Mouse (Mus musculus): ENCODE measurements around the gene Kctd21.

DNA sequence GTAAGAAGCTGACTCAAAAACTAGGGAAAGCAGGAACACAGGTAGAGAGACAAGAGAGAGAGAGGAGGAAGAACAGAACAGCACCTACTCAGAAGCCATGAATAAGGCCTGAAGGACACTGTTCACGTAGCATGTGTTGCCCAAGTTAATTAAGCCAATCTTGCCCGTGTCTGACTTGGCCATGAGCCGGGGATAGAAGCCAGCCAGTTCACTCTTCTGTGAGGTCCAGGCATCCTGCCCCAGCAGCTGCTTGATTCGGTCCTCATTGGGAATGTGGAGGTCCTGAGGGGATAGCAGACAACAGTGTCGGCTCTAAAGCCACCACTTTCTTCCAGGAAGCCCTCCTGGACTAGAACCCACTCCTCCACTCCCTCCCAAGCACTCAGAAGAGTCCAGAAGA is 17.5 kb upstream of the Kctd21 start:
- no peak for TF ChIP-seq POLR2A (IDR thresholded peaks at IDR 0.05; ENCODE audit: low read depth, low read length)
- no peak for TF ChIP-seq CTCF (IDR thresholded peaks at IDR 0.05; ENCODE audit: borderline replicate concordance, insufficient read depth, low read length)
